Mouse (Mus musculus): ENCODE measurements around the gene Unc119. TPM values are rescaled to one million over a fixed set of nuclear protein-coding genes. Genes with fewer than 3 reads are reported as not detected.

Unc119 gene
- polyA plus RNA-seq, 1 experiment from 2014 or later = 77.0 TPM

DNA sequence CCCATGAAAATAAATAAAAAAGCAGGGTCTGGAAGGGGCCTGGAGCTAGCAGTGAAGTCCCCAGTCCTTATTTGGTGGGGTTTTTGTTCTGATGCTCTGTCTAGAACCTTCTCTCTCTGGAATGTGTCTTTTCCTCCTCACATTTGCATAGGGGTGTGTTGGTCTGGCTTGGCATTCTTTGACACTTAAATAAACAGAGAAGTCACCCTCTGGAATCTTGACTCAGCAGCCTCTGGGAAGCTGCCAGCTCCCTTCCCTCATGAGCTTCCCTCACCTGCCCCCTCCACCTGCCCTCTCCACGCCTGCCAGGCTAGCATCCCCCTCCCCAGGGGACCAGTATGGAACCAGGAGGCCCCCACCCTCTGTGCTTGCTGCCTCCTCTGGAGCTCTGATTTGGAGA, 27.1 kb downstream of the Unc119 start:
- H3K4me3 ChIP-seq (ENCODE audit: low read depth, low read length) = no peak overlapping the region
- H3K4me2 ChIP-seq (ENCODE audit: low read depth, low read length) = no peak overlapping the region
- 0 out of 2 replicates have a peak, but pooled peaks cover 3% of the 10 kb centered on the region for H3K4me1 ChIP-seq (ENCODE audit: control insufficient read depth, insufficient read depth, low read length)
- WGBS = 42% methylated on average over 1 of the region's 1 CpGs
- H3K9ac ChIP-seq (replicated peaks; ENCODE audit: low read length) = no peak overlapping the region
- H3K27ac ChIP-seq (replicated peaks; ENCODE audit: low read depth, low read length) = no peak overlapping the region
- H3K9me3 ChIP-seq (replicated peaks; ENCODE audit: control insufficient read depth, low read length) = no peaks in the 10 kb centered on the region
- ATAC-seq (replicated peaks; ENCODE audit: insufficient number of reproducible peaks, low FRiP score, low TSS enrichment, low read depth) = no peak
- DNase-seq (ENCODE audit: low spot score) = no peak
- no peaks in the 10 kb centered on the region for H3K36me3 ChIP-seq (replicated peaks; ENCODE audit: control insufficient read depth, insufficient read depth, low read depth, low read length)
- H3K27me3 ChIP-seq (ENCODE audit: control insufficient read depth, insufficient read depth, low read length) = no peaks in the 10 kb centered on the region

DNA sequence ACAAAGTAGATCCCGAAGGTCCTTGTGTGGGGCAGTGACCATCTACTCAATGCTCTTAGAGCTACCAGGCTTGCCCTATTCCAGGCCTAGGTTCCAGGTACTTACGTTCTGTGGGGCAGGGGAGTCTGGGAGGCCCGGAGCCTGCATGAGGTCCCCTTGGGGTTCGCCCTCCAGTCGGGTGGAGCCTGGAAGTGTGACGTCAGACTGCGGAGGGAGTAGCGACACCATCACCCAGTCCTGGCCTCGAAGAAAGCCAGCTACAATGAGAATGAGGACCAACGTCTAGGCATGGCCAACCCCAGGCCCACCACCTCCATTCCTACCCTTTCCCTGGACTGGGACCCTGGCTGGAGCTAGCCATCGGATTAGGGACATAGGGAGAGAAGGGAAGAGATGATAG, 28.4 kb downstream of the Unc119 start:
- Histone ChIP-seq H3K4me3 (ENCODE audit: low read depth, low read length) (no peak overlapping the region), H3K27me3 (ENCODE audit: control insufficient read depth, insufficient read depth, low read length) (no peaks in the 10 kb centered on the region), H3K9me3 (replicated peaks; ENCODE audit: control insufficient read depth, low read length) (no peaks in the 10 kb centered on the region), H3K27ac (replicated peaks; ENCODE audit: low read depth, low read length) (no peak overlapping the region), H3K4me2 (ENCODE audit: low read depth, low read length) (no peak overlapping the region), H3K36me3 (replicated peaks; ENCODE audit: control insufficient read depth, insufficient read depth, low read depth, low read length) (no peaks in the 10 kb centered on the region), H3K4me1 (ENCODE audit: control insufficient read depth, insufficient read depth, low read length) (0 out of 2 replicates have a peak, but pooled peaks cover 3% of the 10 kb centered on the region), H3K9ac (replicated peaks; ENCODE audit: low read length) (no peak overlapping the region)
- DNase-seq (ENCODE audit: low spot score) (no peak), ATAC-seq (replicated peaks; ENCODE audit: insufficient number of reproducible peaks, low FRiP score, low TSS enrichment, low read depth) (no peak)
- WGBS = 89% methylated on average over 11 of the region's 11 CpGs

DNA sequence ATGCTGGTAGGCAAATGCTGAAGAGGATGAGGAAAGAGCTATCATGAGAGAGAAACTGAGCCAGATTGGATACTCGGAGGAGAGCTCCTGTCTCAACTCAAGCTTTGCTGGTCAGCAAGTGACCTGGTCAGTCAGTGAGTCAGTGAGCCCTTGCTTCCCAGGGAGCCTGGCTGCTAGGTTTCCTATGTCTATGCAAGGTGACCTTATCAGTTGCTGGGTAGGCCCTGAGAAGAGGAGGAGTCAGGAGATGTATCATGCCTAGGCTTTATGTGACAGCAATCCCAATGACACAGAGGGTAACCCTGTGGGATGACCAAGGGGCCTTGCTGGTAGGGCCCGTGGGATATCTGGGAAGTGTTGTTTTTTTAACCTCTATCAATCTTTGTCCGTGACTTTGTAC, 28.9 kb downstream of the Unc119 start:
- Histone ChIP-seq H3K36me3 (replicated peaks; ENCODE audit: control insufficient read depth, insufficient read depth, low read depth, low read length) (no peaks in the 10 kb centered on the region), H3K27me3 (ENCODE audit: control insufficient read depth, insufficient read depth, low read length) (no peaks in the 10 kb centered on the region), H3K27ac (replicated peaks; ENCODE audit: low read depth, low read length) (no peak overlapping the region), H3K4me1 (ENCODE audit: control insufficient read depth, insufficient read depth, low read length) (0 out of 2 replicates have a peak, but pooled peaks cover 3% of the 10 kb centered on the region), H3K9ac (replicated peaks; ENCODE audit: low read length) (no peak overlapping the region), H3K4me2 (ENCODE audit: low read depth, low read length) (no peak overlapping the region), H3K4me3 (ENCODE audit: low read depth, low read length) (no peak overlapping the region), H3K9me3 (replicated peaks; ENCODE audit: control insufficient read depth, low read length) (no peaks in the 10 kb centered on the region)
- DNase-seq (ENCODE audit: low spot score) = no peak
- WGBS = 84% methylated on average over 3 of the region's 3 CpGs
- ATAC-seq (replicated peaks; ENCODE audit: insufficient number of reproducible peaks, low FRiP score, low TSS enrichment, low read depth) = no peak

DNA sequence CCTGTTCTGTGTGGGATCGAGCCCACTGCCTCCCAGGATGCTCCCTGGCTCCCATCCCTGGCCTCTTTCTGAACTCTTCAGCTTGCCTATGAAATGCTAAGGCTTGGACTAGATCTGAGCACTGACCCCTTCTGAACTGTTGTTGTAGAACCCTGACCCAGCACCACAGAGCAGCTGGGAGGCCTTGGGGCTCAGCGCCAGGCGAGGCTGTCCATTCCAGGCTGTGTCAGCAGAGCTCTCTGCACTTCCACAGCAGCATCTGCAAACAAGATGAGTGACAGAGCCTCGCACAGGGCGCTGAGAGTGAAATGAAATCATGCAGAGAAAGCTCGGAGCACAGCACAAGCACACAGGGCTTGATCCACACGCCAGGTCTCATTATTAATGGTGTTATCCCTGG, 29.3 kb downstream of the Unc119 start:
- H3K4me3 ChIP-seq (ENCODE audit: low read depth, low read length) = no peak overlapping the region
- H3K27ac ChIP-seq (replicated peaks; ENCODE audit: low read depth, low read length) = no peak overlapping the region
- no peaks in the 10 kb centered on the region for H3K27me3 ChIP-seq (ENCODE audit: control insufficient read depth, insufficient read depth, low read length)
- DNase-seq (ENCODE audit: low spot score) (no peak), ATAC-seq (replicated peaks; ENCODE audit: insufficient number of reproducible peaks, low FRiP score, low TSS enrichment, low read depth) (no peak)
- WGBS = 59% methylated on average over 7 of the region's 7 CpGs
- no peak overlapping the region for H3K9ac ChIP-seq (replicated peaks; ENCODE audit: low read length)
- H3K36me3 ChIP-seq (replicated peaks; ENCODE audit: control insufficient read depth, insufficient read depth, low read depth, low read length) = no peaks in the 10 kb centered on the region
- no peaks in the 10 kb centered on the region for H3K9me3 ChIP-seq (replicated peaks; ENCODE audit: control insufficient read depth, low read length)
- no peak overlapping the region for H3K4me2 ChIP-seq (ENCODE audit: low read depth, low read length)
- H3K4me1 ChIP-seq (ENCODE audit: control insufficient read depth, insufficient read depth, low read length) = 0 out of 2 replicates have a peak, but pooled peaks cover 3% of the 10 kb centered on the region

DNA sequence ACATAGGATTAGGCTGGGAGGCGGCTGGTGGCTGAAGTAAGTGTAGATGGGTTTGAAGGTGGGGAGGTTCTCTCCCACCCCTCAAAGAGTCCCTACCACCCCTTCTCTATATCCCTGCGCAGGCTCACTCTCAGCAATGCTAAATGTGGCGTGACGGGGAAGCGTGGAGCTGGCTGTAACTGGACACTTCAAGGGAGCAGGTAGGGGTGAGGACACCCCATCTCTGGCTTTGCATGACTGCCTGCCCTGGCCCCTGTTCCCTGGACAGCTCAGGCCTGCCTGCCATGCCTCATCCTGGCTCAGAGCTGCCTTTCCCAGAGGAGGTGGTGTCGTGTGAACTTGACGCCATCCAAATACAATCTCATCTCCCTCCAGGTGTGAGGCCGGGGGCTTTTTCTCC, 30.9 kb downstream of the Unc119 start:
- H3K27me3 ChIP-seq (ENCODE audit: control insufficient read depth, insufficient read depth, low read length) = no peaks in the 10 kb centered on the region
- 74% methylated on average over 8 of the region's 8 CpGs for WGBS
- no peak overlapping the region for H3K4me3 ChIP-seq (ENCODE audit: low read depth, low read length)
- 0 out of 2 replicates have a peak overlapping the region, but pooled peaks have one; percentile 13 for H3K27ac ChIP-seq (replicated peaks; ENCODE audit: low read depth, low read length)
- DNase-seq (ENCODE audit: low spot score) (peak; percentile 15), ATAC-seq (replicated peaks; ENCODE audit: insufficient number of reproducible peaks, low FRiP score, low TSS enrichment, low read depth) (no peak)
- no peak overlapping the region; the same call in 1 of the 2 replicates for H3K9ac ChIP-seq (replicated peaks; ENCODE audit: low read length)
- no peak overlapping the region for H3K4me2 ChIP-seq (ENCODE audit: low read depth, low read length)
- no peaks in the 10 kb centered on the region for H3K9me3 ChIP-seq (replicated peaks; ENCODE audit: control insufficient read depth, low read length)
- H3K4me1 ChIP-seq (ENCODE audit: control insufficient read depth, insufficient read depth, low read length) = 0 out of 2 replicates have a peak, but pooled peaks cover 3% of the 10 kb centered on the region
- no peaks in the 10 kb centered on the region for H3K36me3 ChIP-seq (replicated peaks; ENCODE audit: control insufficient read depth, insufficient read depth, low read depth, low read length)

DNA sequence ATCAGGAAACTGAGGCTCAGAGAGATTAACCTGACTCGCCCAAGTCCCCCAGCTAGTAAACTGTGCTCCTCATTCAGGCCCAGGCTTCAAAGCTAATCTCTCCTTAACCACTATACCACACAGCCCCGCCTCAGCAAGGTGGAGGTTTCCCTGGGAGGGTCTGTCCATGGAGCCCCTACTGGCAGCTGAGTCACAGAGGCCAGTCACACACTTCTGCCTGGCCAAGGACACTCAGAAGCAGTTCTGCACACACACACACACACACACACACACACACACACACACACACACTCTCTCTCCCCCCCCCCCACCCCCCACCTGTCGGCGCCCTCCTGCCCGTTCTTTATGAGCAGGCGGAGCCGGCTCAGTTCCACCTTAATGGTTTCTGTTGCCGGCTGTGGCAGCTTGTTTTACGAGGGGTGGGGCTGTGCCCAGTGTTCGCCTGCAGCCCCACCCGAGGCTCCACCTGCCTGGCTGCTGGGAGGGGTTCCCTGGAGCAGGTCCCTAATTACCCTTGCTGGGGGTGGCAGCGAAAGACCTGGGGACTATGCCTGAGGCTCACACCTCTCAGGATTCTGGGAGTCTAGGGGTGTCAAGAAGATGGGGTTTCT, 34.4 kb downstream of the Unc119 start:
- Histone ChIP-seq H3K36me3 (replicated peaks; ENCODE audit: control insufficient read depth, insufficient read depth, low read depth, low read length) (no peaks in the 10 kb centered on the region), H3K4me1 (ENCODE audit: control insufficient read depth, insufficient read depth, low read length) (0 out of 2 replicates have a peak, but pooled peaks cover 3% of the 10 kb centered on the region), H3K27ac (replicated peaks; ENCODE audit: low read depth, low read length) (no peak overlapping the region), H3K9ac (replicated peaks; ENCODE audit: low read length) (no peak overlapping the region), H3K4me3 (ENCODE audit: low read depth, low read length) (no peak overlapping the region), H3K4me2 (ENCODE audit: low read depth, low read length) (no peak overlapping the region), H3K9me3 (replicated peaks; ENCODE audit: control insufficient read depth, low read length) (no peaks in the 10 kb centered on the region), H3K27me3 (ENCODE audit: control insufficient read depth, insufficient read depth, low read length) (no peaks in the 10 kb centered on the region)
- ATAC-seq (replicated peaks; ENCODE audit: insufficient number of reproducible peaks, low FRiP score, low TSS enrichment, low read depth) = no peak
- no peak for DNase-seq (ENCODE audit: low spot score)
- 43% methylated on average over 10 of the region's 12 CpGs for WGBS

DNA sequence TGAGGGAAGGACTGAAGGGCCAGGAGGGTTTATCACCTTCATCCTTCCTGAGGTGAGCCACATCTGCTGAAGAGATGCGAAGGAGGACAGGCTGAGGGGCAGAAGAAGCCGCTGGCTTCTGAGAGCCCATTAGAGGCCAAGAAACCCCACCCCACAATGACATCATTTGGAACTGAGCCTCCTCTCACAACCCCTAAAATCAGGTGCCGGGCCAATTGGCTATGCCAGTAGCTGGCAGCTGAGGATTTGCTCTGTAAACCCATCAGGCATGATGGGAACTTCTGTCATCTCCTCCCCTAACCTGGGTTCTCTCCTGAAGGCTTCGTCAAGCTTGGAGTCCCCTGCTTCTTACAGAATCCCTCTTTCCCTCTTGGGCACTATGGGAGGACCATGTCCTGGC, 37.1 kb downstream of the Unc119 start:
- Histone ChIP-seq H3K9me3 (replicated peaks; ENCODE audit: control insufficient read depth, low read length) (no peaks in the 10 kb centered on the region), H3K27ac (replicated peaks; ENCODE audit: low read depth, low read length) (no peak overlapping the region), H3K4me3 (ENCODE audit: low read depth, low read length) (no peak overlapping the region), H3K36me3 (replicated peaks; ENCODE audit: control insufficient read depth, insufficient read depth, low read depth, low read length) (no peaks in the 10 kb centered on the region), H3K27me3 (ENCODE audit: control insufficient read depth, insufficient read depth, low read length) (no peaks in the 10 kb centered on the region), H3K4me1 (ENCODE audit: control insufficient read depth, insufficient read depth, low read length) (no peaks in the 10 kb centered on the region), H3K9ac (replicated peaks; ENCODE audit: low read length) (no peak overlapping the region), H3K4me2 (ENCODE audit: low read depth, low read length) (no peak overlapping the region)
- ATAC-seq (replicated peaks; ENCODE audit: insufficient number of reproducible peaks, low FRiP score, low TSS enrichment, low read depth) (no peak), DNase-seq (ENCODE audit: low spot score) (no peak)
- WGBS = 78% methylated on average over 4 of the region's 4 CpGs

DNA sequence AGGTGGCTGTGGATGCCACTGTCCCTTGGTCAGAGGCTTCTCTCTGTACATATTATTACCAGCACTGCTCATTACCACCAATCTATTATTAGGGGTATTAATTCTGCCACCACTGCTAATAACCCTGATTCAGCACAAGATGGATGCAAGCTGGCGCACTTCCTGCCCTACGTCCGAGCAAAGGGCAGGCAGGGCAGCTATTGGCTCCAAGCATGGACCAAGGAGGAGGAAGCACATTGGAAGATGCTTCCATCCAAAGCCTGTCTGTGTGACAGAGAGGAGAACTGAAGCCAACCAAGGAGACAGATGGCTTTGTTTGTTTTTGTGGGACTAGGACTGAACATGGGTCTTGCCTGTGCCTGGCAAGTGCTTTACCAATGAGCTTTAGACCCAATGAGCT, 37.7 kb downstream of the Unc119 start:
- 90% methylated on average over 3 of the region's 3 CpGs for WGBS
- Histone ChIP-seq H3K36me3 (replicated peaks; ENCODE audit: control insufficient read depth, insufficient read depth, low read depth, low read length) (no peaks in the 10 kb centered on the region), H3K9ac (replicated peaks; ENCODE audit: low read length) (no peak overlapping the region), H3K4me1 (ENCODE audit: control insufficient read depth, insufficient read depth, low read length) (no peaks in the 10 kb centered on the region), H3K9me3 (replicated peaks; ENCODE audit: control insufficient read depth, low read length) (no peaks in the 10 kb centered on the region), H3K4me3 (ENCODE audit: low read depth, low read length) (no peak overlapping the region), H3K27ac (replicated peaks; ENCODE audit: low read depth, low read length) (no peak overlapping the region), H3K27me3 (ENCODE audit: control insufficient read depth, insufficient read depth, low read length) (no peaks in the 10 kb centered on the region), H3K4me2 (ENCODE audit: low read depth, low read length) (no peak overlapping the region)
- ATAC-seq (replicated peaks; ENCODE audit: insufficient number of reproducible peaks, low FRiP score, low TSS enrichment, low read depth) = no peak
- DNase-seq (ENCODE audit: low spot score) = no peak

All from embryonic facial prominence, embryonic 11.5 days (tissue).